Mouse (Mus musculus): ENCODE results near the gene Gfap. TPM values are rescaled to one million over a fixed set of nuclear protein-coding genes. Genes with fewer than 3 reads are reported as not detected.

The Gfap gene
- polyA plus RNA-seq, 2 experiments, result 9.3 to 12.6 TPM

DNA sequence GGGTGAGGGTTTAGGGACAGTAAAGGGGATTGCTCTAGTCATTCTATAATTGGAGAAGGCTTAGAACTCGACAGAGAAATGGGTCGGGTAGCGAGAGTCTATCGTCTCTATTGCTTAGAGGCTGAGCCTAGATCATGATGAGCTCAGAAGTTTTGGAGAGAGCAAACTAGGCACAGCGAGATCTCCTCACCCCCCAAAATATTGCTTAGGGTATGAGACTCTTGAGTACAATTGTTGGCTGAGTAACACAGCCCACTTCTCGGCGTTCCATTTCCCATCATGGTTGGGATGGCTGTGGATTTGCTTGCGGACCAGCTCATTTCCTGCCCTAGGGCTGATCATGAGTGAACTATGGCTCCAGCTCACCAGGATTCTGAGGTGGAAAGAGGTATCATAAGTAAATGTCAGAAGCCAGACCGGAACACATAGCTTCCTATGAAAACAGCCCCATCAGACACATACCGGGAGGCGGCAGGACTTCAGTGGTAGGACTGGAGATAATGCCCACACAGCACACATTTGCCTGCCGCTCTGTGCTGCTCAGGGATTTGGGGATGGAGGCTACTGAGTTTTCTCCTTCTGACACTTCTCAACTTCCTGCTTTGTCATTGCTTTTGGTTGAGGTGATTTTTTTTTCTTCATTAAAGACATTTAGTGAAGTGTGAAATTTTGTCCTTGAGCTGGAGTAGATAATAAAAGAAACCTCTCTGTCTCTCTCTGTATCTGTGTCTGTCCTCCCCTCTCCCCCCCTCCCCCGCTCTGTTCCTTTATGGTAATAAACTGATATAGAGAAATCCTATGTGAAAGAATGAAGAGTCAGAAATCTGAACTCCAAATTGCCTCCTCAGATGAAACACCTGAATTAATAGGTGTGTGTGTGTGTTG lies 19.2 kb downstream of the Gfap start:
- ATAC-seq (ENCODE audit: insufficient read depth) (peak; percentile 44), DNase-seq (ENCODE audit: low read depth in 3 of 3, low spot score in 3 of 3) (no peak)
- Histone ChIP-seq H3K27ac (peak overlapping the region; percentile 88), H3K9me3 (ENCODE audit: control insufficient read depth, low read length) (no peaks in the 10 kb centered on the region), H3K4me2 (ENCODE audit: low read depth) (peak overlapping the region; percentile 86), H3K27me3 (ENCODE audit: control insufficient read depth, insufficient read depth, low read length) (no peaks in the 10 kb centered on the region; the same call in 1 of the 2 replicates), H3K4me3 (ENCODE audit: insufficient read depth in 1 of 2, low read depth in 2 of 2, low read length in 2 of 2) (peak overlapping the region; percentile 75 to 96), H3K4me1 (replicated peaks; ENCODE audit: control insufficient read depth in 2 of 2, insufficient read depth in 2 of 2, low read length in 1 of 2) (peaks cover 23% of the 10 kb centered on the region in 2 experiments), H3K9ac (replicated peaks) (peak overlapping the region; percentile 80), H3K36me3 (replicated peaks; ENCODE audit: control insufficient read depth, insufficient read depth, low read depth) (peaks cover 12% of the 10 kb centered on the region)
- TF ChIP-seq EP300 (IDR thresholded peaks at IDR 0.05; ENCODE audit: low read depth) (no peak), CTCF (IDR thresholded peaks at IDR 0.05; ENCODE audit: low read depth) (no peak)
- 9% methylated on average over 13 of the region's 13 CpGs for WGBS (ENCODE audit: insufficient replicate concordance)

DNA sequence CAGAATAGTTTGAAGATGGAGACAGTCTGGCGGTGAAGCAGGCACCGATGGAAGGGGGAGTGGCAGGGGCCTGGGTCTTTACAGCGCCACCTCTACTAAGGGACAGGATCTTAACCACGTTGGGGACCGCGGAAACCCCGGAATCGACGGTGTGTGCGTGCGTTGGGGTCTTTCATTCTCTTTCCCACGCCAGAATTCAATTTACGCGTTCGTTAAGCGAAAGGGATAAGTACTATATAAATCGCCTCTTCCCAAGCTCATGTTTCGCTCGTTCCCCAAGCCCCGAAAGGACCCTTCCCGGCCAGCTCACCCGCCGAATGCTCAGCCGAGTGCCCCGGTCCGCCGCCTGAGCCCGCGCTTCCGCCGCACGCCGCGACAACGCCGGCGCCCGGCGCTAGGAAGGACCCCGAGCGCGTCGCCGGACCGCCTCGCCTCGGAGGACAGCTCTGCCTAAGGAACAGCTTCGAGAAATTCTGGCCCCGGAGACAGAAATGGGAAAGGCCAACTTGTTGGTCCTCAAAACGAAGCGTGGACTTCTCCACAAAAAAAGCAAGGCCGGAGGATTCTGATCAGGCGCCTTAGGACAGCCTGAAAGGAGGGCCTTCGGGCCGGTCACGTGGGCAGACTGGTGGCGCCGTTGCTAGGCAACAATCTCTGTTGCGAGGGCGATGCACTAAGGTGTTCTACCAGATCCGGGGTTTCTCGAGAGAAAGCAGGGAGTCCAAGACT lies 20.0 kb downstream of the Gfap start, which contains the start of the genes Eftud2 and Ccdc103:
TSS of gene Eftud2 (minus strand) at position 401 of the 729 bp plus-strand sequence.
TSS of gene Ccdc103 (plus strand) at position 620 of the 729 bp plus-strand sequence.
- Histone ChIP-seq H3K36me3 (replicated peaks; ENCODE audit: control insufficient read depth, insufficient read depth, low read depth) (peaks cover 18% of the 10 kb centered on the region), H3K4me2 (ENCODE audit: low read depth) (peak within 1 kb of the TSS; percentile 86), H3K9me3 (ENCODE audit: control insufficient read depth, low read length) (no peaks in the 10 kb centered on the region), H3K4me3 (ENCODE audit: insufficient read depth in 1 of 2, low read depth in 2 of 2, low read length in 2 of 2) (peak within 1 kb of the TSS; percentile 96 to 98), H3K27me3 (ENCODE audit: control insufficient read depth, insufficient read depth, low read length) (no peaks in the 10 kb centered on the region; the same call in 1 of the 2 replicates), H3K9ac (replicated peaks) (peak within 1 kb of the TSS; percentile 93), H3K27ac (peak within 1 kb of the TSS; percentile 88), H3K4me1 (replicated peaks; ENCODE audit: control insufficient read depth in 2 of 2, insufficient read depth in 2 of 2, low read length in 1 of 2) (peaks cover 23% of the 10 kb centered on the region in 2 experiments)
- DNase-seq (ENCODE audit: low read depth in 3 of 3, low spot score in 3 of 3), result peak; percentile 90 to 92 (median 91)
- under 1% methylated on average over 62 of the region's 62 CpGs for WGBS (ENCODE audit: insufficient replicate concordance)
- ATAC-seq (ENCODE audit: insufficient read depth), result peak; percentile 91
- TF ChIP-seq EP300 (IDR thresholded peaks at IDR 0.05; ENCODE audit: low read depth), result peak; percentile 84
- TF ChIP-seq CTCF (IDR thresholded peaks at IDR 0.05; ENCODE audit: low read depth), result no peak

GRCm38 (mm10) chr11:102879558-102879957 lies 21.2 kb downstream of the Gfap start:
- Histone ChIP-seq H3K4me2 (ENCODE audit: low read depth) (peak overlapping the region; percentile 86), H3K27me3 (ENCODE audit: control insufficient read depth, insufficient read depth, low read length) (no peaks in the 10 kb centered on the region; the same call in 1 of the 2 replicates), H3K4me1 (replicated peaks; ENCODE audit: control insufficient read depth in 2 of 2, insufficient read depth in 2 of 2, low read length in 1 of 2) (peaks cover 18 to 19% of the 10 kb centered on the region in 2 experiments), H3K36me3 (replicated peaks; ENCODE audit: control insufficient read depth, insufficient read depth, low read depth) (peaks cover 29% of the 10 kb centered on the region), H3K9me3 (ENCODE audit: control insufficient read depth, low read length) (no peaks in the 10 kb centered on the region), H3K4me3 (ENCODE audit: insufficient read depth in 1 of 2, low read depth in 2 of 2, low read length in 2 of 2) (peak overlapping the region; percentile 96 to 98; a peak in 2 of 4 replicates), H3K9ac (replicated peaks) (peak overlapping the region; percentile 93), H3K27ac (no peak overlapping the region; the same call in 1 of the 2 replicates)
- DNase-seq (ENCODE audit: low read depth in 3 of 3, low spot score in 3 of 3) (no peak), ATAC-seq (ENCODE audit: insufficient read depth) (no peak)
- 82% methylated on average over 2 of the region's 2 CpGs for WGBS (ENCODE audit: insufficient replicate concordance)
- no peak for TF ChIP-seq CTCF (IDR thresholded peaks at IDR 0.05; ENCODE audit: low read depth)
- no peak for TF ChIP-seq EP300 (IDR thresholded peaks at IDR 0.05; ENCODE audit: low read depth)

DNA sequence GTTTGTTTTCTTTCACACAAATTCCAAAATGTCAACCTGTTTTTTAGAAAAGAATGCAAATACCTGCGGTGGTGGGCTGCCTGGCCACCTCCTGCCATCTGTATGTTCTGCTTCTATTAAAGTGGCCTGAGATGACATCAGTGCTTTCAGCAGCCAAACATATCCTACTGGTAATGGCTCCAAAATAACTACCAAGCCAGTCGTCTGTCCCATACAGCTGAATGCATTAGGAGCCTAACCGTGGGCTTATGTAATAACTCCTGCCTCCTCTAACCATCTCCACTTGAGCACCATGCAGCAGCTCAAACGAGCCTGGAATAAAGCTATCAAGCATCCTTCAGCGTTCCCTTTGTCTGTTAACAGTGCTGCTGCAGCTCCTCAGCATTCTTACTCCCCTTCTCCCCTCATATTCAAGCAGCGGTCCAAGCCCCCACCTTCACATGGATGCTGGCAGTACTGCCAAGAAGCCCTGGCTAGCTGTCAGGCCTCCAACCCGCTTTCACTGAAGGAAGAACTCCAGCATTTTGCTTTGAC lies 25.8 kb downstream of the Gfap start:
- ATAC-seq (ENCODE audit: insufficient read depth) (no peak), DNase-seq (ENCODE audit: low read depth in 3 of 3, low spot score in 3 of 3) (no peak)
- WGBS (ENCODE audit: insufficient replicate concordance), result 77% methylated on average over 7 of the region's 7 CpGs
- Histone ChIP-seq H3K4me3 (ENCODE audit: insufficient read depth in 1 of 2, low read depth in 2 of 2, low read length in 2 of 2) (no peak overlapping the region), H3K4me2 (ENCODE audit: low read depth) (no peak overlapping the region), H3K36me3 (replicated peaks; ENCODE audit: control insufficient read depth, insufficient read depth, low read depth) (peaks cover 45% of the 10 kb centered on the region), H3K4me1 (replicated peaks; ENCODE audit: control insufficient read depth in 2 of 2, insufficient read depth in 2 of 2, low read length in 1 of 2) (peaks cover 4 to 7% of the 10 kb centered on the region in 2 experiments), H3K27ac (no peak overlapping the region), H3K27me3 (ENCODE audit: control insufficient read depth, insufficient read depth, low read length) (no peaks in the 10 kb centered on the region), H3K9me3 (ENCODE audit: control insufficient read depth, low read length) (no peaks in the 10 kb centered on the region), H3K9ac (replicated peaks) (no peak overlapping the region)
- no peak for TF ChIP-seq EP300 (IDR thresholded peaks at IDR 0.05; ENCODE audit: low read depth)
